12 mouse cellular contexts compared by ENCODE assay signal in genomic region chr4:130128907-130129306, GRCm38 (mm10). TPM values are rescaled to one million over a fixed set of nuclear protein-coding genes. Genes with fewer than 3 reads are reported as not detected.
"Had no signal": no experiment of that assay in that cellular context is flagged by ENCODE, and none has a peak within 500 bp of the region (broad histone marks: within the 10 kb centered on the region; RNA-seq: fewer than 3 reads in every experiment).

No protein-coding gene starts in this region.

- H3K9ac ChIP-seq: limb, embryonic 15.5 days; midbrain, embryonic 15.5 days; neural tube, embryonic 13.5 days had no signal

- H3K4me2 ChIP-seq: limb, embryonic 15.5 days; midbrain, embryonic 15.5 days; neural tube, embryonic 13.5 days had no signal

- H3K27ac ChIP-seq: limb, embryonic 15.5 days; midbrain, embryonic 10.5 days; midbrain, embryonic 15.5 days; neural tube, embryonic 13.5 days had no signal

- H3K9me3 ChIP-seq: limb, embryonic 15.5 days; midbrain, embryonic 10.5 days; midbrain, embryonic 15.5 days; neural tube, embryonic 13.5 days had no signal

- H3K27me3 ChIP-seq: limb, embryonic 15.5 days; midbrain, embryonic 15.5 days; neural tube, embryonic 13.5 days had no signal

- ATAC-seq: midbrain, embryonic 15.5 days had no signal

- H3K4me3 ChIP-seq: limb, embryonic 15.5 days; midbrain, embryonic 10.5 days; midbrain, embryonic 15.5 days; neural tube, embryonic 13.5 days had no signal

- H3K4me1 ChIP-seq: midbrain, embryonic 15.5 days had no signal

- DNase-seq: kidney, adult 8-10 months; kidney, postnatal 25 days; layer of hippocampus, postnatal 36 days; lung, adult 18-20 months; right cerebral cortex, postnatal 4 days; thymus, postnatal 4 days had no signal

RNA-seq across cellular contexts. Expression of gene Hcrtr1, which starts 10.3 kb away (rescaled TPM):
- polyA plus RNA-seq: intestine, embryonic 14.5 days; limb, embryonic 11.5 days had no signal
